Mouse (Mus musculus) G1E (cell line): ENCODE measurements around the gene Gm49366.

Experiments used
- CTCF ChIP-seq: IDR thresholded peaks from 2 replicates; pipeline ENCODE4 v1.5.1; 2012; ENCODE audit warnings: low read depth, low read length, inconsistent platforms, mixed read lengths
- GATA1 ChIP-seq: IDR thresholded peaks from 2 replicates; pipeline ENCODE4 v1.6.1; 2012; ENCODE audit warnings: borderline replicate concordance, low read length, inconsistent platforms, mixed read lengths
- GATA2 ChIP-seq: IDR thresholded peaks from 2 replicates; pipeline ENCODE4 v1.6.1; 2012; ENCODE audit warnings: low read depth, low read length, inconsistent platforms, borderline replicate concordance
- TAL1 ChIP-seq: conservative IDR thresholded peaks from 2 replicates; pipeline ENCODE4 v1.6.1; 2012; ENCODE audit warnings: low read depth, low read length, inconsistent platforms, mixed read lengths

DNA sequence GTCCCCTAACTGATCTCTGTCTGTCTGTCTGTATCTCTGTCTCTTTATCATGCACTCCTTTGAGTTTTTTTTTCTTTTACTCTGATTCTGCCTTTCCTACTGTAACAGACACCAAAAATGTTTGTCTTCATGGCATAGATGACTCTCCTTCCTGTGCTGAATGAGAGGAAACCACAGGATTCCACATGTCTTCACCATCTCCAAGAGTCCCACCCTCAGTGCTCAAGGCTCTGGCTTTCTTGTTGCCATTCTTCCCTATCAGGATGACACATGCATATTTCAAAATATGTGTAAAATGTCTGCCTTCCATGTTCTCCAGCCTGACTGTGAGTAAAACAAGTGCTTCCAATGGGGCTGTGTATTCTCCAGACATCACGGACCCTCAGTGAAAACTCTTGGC is 8.2 kb downstream of the Gm49366 start:
- TF ChIP-seq GATA1 (no peak), CTCF (no peak), TAL1 (no peak), GATA2 (no peak)
